Mouse (Mus musculus) liver, embryonic 14.5 days (tissue): ENCODE measurements at regions not wholly inside any gene's neighbourhood (a gene's known extent, or its start where the extent isn't known, plus 50 kb on each side); places are given as distances from the start of the nearest gene placed in this dataset.

Experiments
- CTCF ChIP-seq: IDR thresholded peaks from 2 replicates; pipeline ENCODE4 v1.5.1; 2016; ENCODE audit warnings: antibody characterized with exemption, low read depth, control low read depth
- EP300 ChIP-seq: IDR thresholded peaks from 2 replicates; pipeline ENCODE4 v1.6.1; 2016; ENCODE audit warnings: antibody characterized with exemption, low read depth

GRCm38 (mm10) chr11:79844436-79844835, 117.8 kb downstream of the Utp6 start:
- TF ChIP-seq CTCF = no peak
- TF ChIP-seq EP300 = no peak
